Mouse (Mus musculus): Measurements from ENCODE around the gene Hspb7.

Gene Hspb7

GRCm38 (mm10) chr4:141444451-141445327 lies 24.1 kb downstream of the Hspb7 start, which contains the start of gene Zbtb17:
Zbtb17 (plus strand) TSS chr4:141444654.
- DNase-seq (ENCODE audit: low spot score), result peak; percentile 92

GRCm38 (mm10) chr4:141445328-141445720 lies 24.7 kb downstream of the Hspb7 start:
- DNase-seq (ENCODE audit: low spot score), result peak; percentile 23

GRCm38 (mm10) chr4:141446211-141446610 lies 25.6 kb downstream of the Hspb7 start:
- no peak for DNase-seq (ENCODE audit: low spot score)

- no peak for DNase-seq (ENCODE audit: low spot score)
Measured at GRCm38 (mm10) chr4:141451251-141451650, 30.7 kb downstream of the Hspb7 start.

- no peak for DNase-seq (ENCODE audit: low spot score)
Measured at GRCm38 (mm10) chr4:141451916-141452450, 31.4 kb downstream of the Hspb7 start.

GRCm38 (mm10) chr4:141454581-141455350 lies 34.2 kb downstream of the Hspb7 start:
- no peak for DNase-seq (ENCODE audit: low spot score)

- no peak for DNase-seq (ENCODE audit: low spot score)
Measured at GRCm38 (mm10) chr4:141455526-141455925, 34.9 kb downstream of the Hspb7 start.

- no peak for DNase-seq (ENCODE audit: low spot score)
Measured at GRCm38 (mm10) chr4:141456193-141456938, 35.8 kb downstream of the Hspb7 start.

GRCm38 (mm10) chr4:141458236-141458635 lies 37.7 kb downstream of the Hspb7 start:
- peak; percentile 54 for DNase-seq (ENCODE audit: low spot score)

- DNase-seq (ENCODE audit: low spot score), result no peak
Measured at GRCm38 (mm10) chr4:141458888-141459287, 38.3 kb downstream of the Hspb7 start.

- DNase-seq (ENCODE audit: low spot score), result no peak
Measured at GRCm38 (mm10) chr4:141459766-141460165, 39.2 kb downstream of the Hspb7 start.

GRCm38 (mm10) chr4:141460481-141460880 lies 39.9 kb downstream of the Hspb7 start:
- no peak for DNase-seq (ENCODE audit: low spot score)

- peak; percentile 33 for DNase-seq (ENCODE audit: low spot score)
Measured at GRCm38 (mm10) chr4:141461088-141461487, 40.5 kb downstream of the Hspb7 start.

GRCm38 (mm10) chr4:141461576-141461975 lies 41.0 kb downstream of the Hspb7 start:
- DNase-seq (ENCODE audit: low spot score), result no peak

GRCm38 (mm10) chr4:141463472-141463871 lies 42.9 kb downstream of the Hspb7 start:
- DNase-seq (ENCODE audit: low spot score), result no peak

GRCm38 (mm10) chr4:141464722-141465121 lies 44.1 kb downstream of the Hspb7 start:
- no peak for DNase-seq (ENCODE audit: low spot score)

GRCm38 (mm10) chr4:141465512-141466288 lies 45.1 kb downstream of the Hspb7 start:
- DNase-seq (ENCODE audit: low spot score), result no peak

GRCm38 (mm10) chr4:141466289-141466795 lies 45.8 kb downstream of the Hspb7 start:
- no peak for DNase-seq (ENCODE audit: low spot score)

GRCm38 (mm10) chr4:141466844-141467580 lies 46.4 kb downstream of the Hspb7 start:
- DNase-seq (ENCODE audit: low spot score), result no peak

- no peak for DNase-seq (ENCODE audit: low spot score)
Measured at GRCm38 (mm10) chr4:141467581-141467927, 47.0 kb downstream of the Hspb7 start.

Data from embryo, embryonic 10.5 days (tissue).